Mouse (Mus musculus) midbrain, postnatal 0 days (tissue): Measurements from ENCODE around the gene Pdhb. TPM values are rescaled to one million over a fixed set of nuclear protein-coding genes. Genes with fewer than 3 reads are reported as not detected.

Source experiments
- ATAC-seq: fragments of 200-750 bp; cut with Nextera tagmentation; 2 replicates; pipeline ENCODE4 v1.8.0; 2017; ENCODE audit warnings: moderate number of reproducible peaks, mild to moderate bottlenecking, moderate TSS enrichment, moderate library complexity; ENCODE audit not compliant: low FRiP score
- DNase-seq: peaks from one replicate; pipeline ENCODE4 v3.0.0-alpha.2; 2015; ENCODE audit warnings: low spot score
- H3K27ac ChIP-seq: fragments of 300-500 bp; sonication (generic); 2 replicates; pipeline ENCODE4 v1.5.1; 2014; ENCODE audit warnings: low read depth, mild to moderate bottlenecking, low read length, mixed read lengths
- H3K27me3 ChIP-seq: fragments of 300-500 bp; sonication (generic); 2 replicates; pipeline ENCODE4 v1.6.1; 2014; ENCODE audit warnings: low read length, control low read depth, mixed read lengths; ENCODE audit not compliant: insufficient read depth
- H3K36me3 ChIP-seq: fragments of 300-500 bp; sonication (generic); 2 replicates; pipeline ENCODE4 v1.6.1; 2014; ENCODE audit warnings: low read length, control low read depth, mixed read lengths; ENCODE audit not compliant: insufficient read depth
- H3K4me1 ChIP-seq: fragments of 300-500 bp; sonication (generic); 2 replicates; pipeline ENCODE4 v1.6.1; 2014; ENCODE audit warnings: mild to moderate bottlenecking, control low read depth, antibody characterized with exemption, low read length, mixed read lengths; ENCODE audit not compliant: insufficient read depth
- H3K4me2 ChIP-seq: fragments of 300-500 bp; sonication (generic); 2 replicates; pipeline ENCODE4 v1.6.1; 2014; ENCODE audit warnings: low read depth, mild to moderate bottlenecking, low read length, mixed read lengths; ENCODE audit not compliant: poor library complexity, severe bottlenecking
- H3K4me3 ChIP-seq: fragments of 300-500 bp; sonication (generic); 2 replicates; pipeline ENCODE4 v1.5.1; 2014; ENCODE audit warnings: low read depth, mild to moderate bottlenecking, low read length, moderate library complexity
- H3K9ac ChIP-seq: fragments of 300-500 bp; sonication (generic); replicated peaks from 2 replicates; pipeline ENCODE4 v1.6.1; 2014; ENCODE audit warnings: mild to moderate bottlenecking, low read length, moderate library complexity, mixed read lengths; ENCODE audit not compliant: poor library complexity, severe bottlenecking
- H3K9me3 ChIP-seq: fragments of 300-500 bp; sonication (generic); 2 replicates; pipeline ENCODE4 v1.6.1; 2016; ENCODE audit warnings: low read length, control low read depth
- CTCF ChIP-seq: IDR thresholded peaks from 2 replicates; pipeline ENCODE4 v1.5.1; 2016; ENCODE audit warnings: antibody characterized with exemption, mild to moderate bottlenecking
- WGBS: fragments of 180-500 bp; shearing (Covaris S2); extraction: QIAGEN DNeasy Blood & Tissue Kit; methylation state at CpG from one replicate; pipeline ENCODE4 v1.1.7; 2014; 5-methylcytosine and 5-hydroxymethylcytosine counted together
- polyA plus RNA-seq: library from polyadenylated mRNA; unstranded; fragments of >200 nt; fragmentation: Nextera tagmentation; extraction: Ambion mirVana; gene quantifications from 2 replicates; pipeline ENCODE4 v1.2.1, GENCODE M21; 2015
- total RNA-seq: library from RNA; depleted of rRNA; stranded (reverse); fragments of >200 nt; gene quantifications from 2 replicates; pipeline ENCODE4 v1.2.3, GENCODE M21; 2014; rRNA removed

Gene Pdhb
- 153 and 192 TPM in 2 replicates for total RNA-seq
- polyA plus RNA-seq: 256 and 264 TPM in 2 replicates

GRCm38 (mm10) chr14:8172507-8173410 lies at the start of gene Pdhb:
TSS of gene Pdhb (minus strand) at chr14:8173025.
- Histone ChIP-seq H3K27ac (peak within 1 kb of the TSS; percentile 87), H3K4me1 (peaks cover 6% of the 10 kb centered on the region; the same call in 1 of the 2 replicates), H3K4me2 (peak within 1 kb of the TSS; percentile 78), H3K36me3 (peaks cover 15% of the 10 kb centered on the region), H3K4me3 (peak within 1 kb of the TSS; percentile 84), H3K9ac (peak within 1 kb of the TSS; percentile 83), H3K27me3 (no peaks in the 10 kb centered on the region), H3K9me3 (no peaks in the 10 kb centered on the region)
- no peak; the same call in 1 of the 2 replicates for TF ChIP-seq CTCF
- ATAC-seq (peak; percentile 100), DNase-seq (peak; percentile 100)
- WGBS: under 1% methylated on average over 64 of the region's 64 CpGs

GRCm38 (mm10) chr14:8222561-8222960 lies 49.7 kb upstream of the Pdhb start:
- H3K36me3 ChIP-seq: peaks cover 7% of the 10 kb centered on the region
- DNase-seq: no peak
- H3K4me2 ChIP-seq: no peak overlapping the region
- no peak overlapping the region for H3K9ac ChIP-seq
- WGBS: 97% methylated on average over 16 of the region's 16 CpGs
- TF ChIP-seq CTCF: no peak
- no peaks in the 10 kb centered on the region for H3K9me3 ChIP-seq
- no peaks in the 10 kb centered on the region; the same call in none of the 2 replicates for H3K4me1 ChIP-seq
- no peak overlapping the region for H3K4me3 ChIP-seq
- H3K27ac ChIP-seq: no peak overlapping the region
- ATAC-seq: no peak
- H3K27me3 ChIP-seq: no peaks in the 10 kb centered on the region

GRCm38 (mm10) chr14:8220912-8221311 lies 48.1 kb upstream of the Pdhb start:
- H3K4me1 ChIP-seq: no peaks in the 10 kb centered on the region; the same call in none of the 2 replicates
- H3K9me3 ChIP-seq: no peaks in the 10 kb centered on the region
- DNase-seq (no peak), ATAC-seq (no peak)
- no peak overlapping the region for H3K27ac ChIP-seq
- H3K36me3 ChIP-seq: peaks cover 7% of the 10 kb centered on the region
- H3K9ac ChIP-seq: no peak overlapping the region
- WGBS: 92% methylated on average over 2 of the region's 2 CpGs
- no peak overlapping the region for H3K4me3 ChIP-seq
- TF ChIP-seq CTCF: no peak
- H3K27me3 ChIP-seq: no peaks in the 10 kb centered on the region; the same call in 1 of the 2 replicates
- no peak overlapping the region for H3K4me2 ChIP-seq

- no peak overlapping the region for H3K4me3 ChIP-seq
- H3K27ac ChIP-seq: no peak overlapping the region
- H3K4me1 ChIP-seq: no peaks in the 10 kb centered on the region; the same call in none of the 2 replicates
- H3K36me3 ChIP-seq: peaks cover 7% of the 10 kb centered on the region
- peak; percentile 59 for TF ChIP-seq CTCF
- ATAC-seq (no peak), DNase-seq (no peak)
- no peak overlapping the region for H3K4me2 ChIP-seq
- no peaks in the 10 kb centered on the region for H3K9me3 ChIP-seq
- no peaks in the 10 kb centered on the region; the same call in 1 of the 2 replicates for H3K27me3 ChIP-seq
- H3K9ac ChIP-seq: no peak overlapping the region
- 53% methylated on average over 7 of the region's 7 CpGs for WGBS
Observed at GRCm38 (mm10) chr14:8220306-8220705, 47.5 kb upstream of the Pdhb start.

- no peak overlapping the region for H3K27ac ChIP-seq
- H3K27me3 ChIP-seq: no peaks in the 10 kb centered on the region; the same call in 1 of the 2 replicates
- DNase-seq: no peak
- H3K9ac ChIP-seq: no peak overlapping the region
- TF ChIP-seq CTCF: no peak
- no peak overlapping the region for H3K4me2 ChIP-seq
- no peak overlapping the region for H3K4me3 ChIP-seq
- no peaks in the 10 kb centered on the region; the same call in none of the 2 replicates for H3K4me1 ChIP-seq
- peaks cover 7% of the 10 kb centered on the region for H3K36me3 ChIP-seq
- ATAC-seq: no peak
- WGBS: 29% methylated on average over 11 of the region's 11 CpGs
- H3K9me3 ChIP-seq: no peaks in the 10 kb centered on the region
Observed at GRCm38 (mm10) chr14:8219876-8220275, 47.1 kb upstream of the Pdhb start.
